Mouse (Mus musculus) MEL-GATA-1-ER (cell line): ENCODE measurements around the gene Trp53bp2.
A peak's percentile ranks its signal among the peaks of the same experiment; 100 is the strongest.

Source experiments
- DNase-seq: peaks from one replicate; pipeline ENCODE4 v3.0.0-alpha.2; 2012; ENCODE audit warnings: low read depth; ENCODE audit errors: extremely low read depth

Trp53bp2 gene

DNA sequence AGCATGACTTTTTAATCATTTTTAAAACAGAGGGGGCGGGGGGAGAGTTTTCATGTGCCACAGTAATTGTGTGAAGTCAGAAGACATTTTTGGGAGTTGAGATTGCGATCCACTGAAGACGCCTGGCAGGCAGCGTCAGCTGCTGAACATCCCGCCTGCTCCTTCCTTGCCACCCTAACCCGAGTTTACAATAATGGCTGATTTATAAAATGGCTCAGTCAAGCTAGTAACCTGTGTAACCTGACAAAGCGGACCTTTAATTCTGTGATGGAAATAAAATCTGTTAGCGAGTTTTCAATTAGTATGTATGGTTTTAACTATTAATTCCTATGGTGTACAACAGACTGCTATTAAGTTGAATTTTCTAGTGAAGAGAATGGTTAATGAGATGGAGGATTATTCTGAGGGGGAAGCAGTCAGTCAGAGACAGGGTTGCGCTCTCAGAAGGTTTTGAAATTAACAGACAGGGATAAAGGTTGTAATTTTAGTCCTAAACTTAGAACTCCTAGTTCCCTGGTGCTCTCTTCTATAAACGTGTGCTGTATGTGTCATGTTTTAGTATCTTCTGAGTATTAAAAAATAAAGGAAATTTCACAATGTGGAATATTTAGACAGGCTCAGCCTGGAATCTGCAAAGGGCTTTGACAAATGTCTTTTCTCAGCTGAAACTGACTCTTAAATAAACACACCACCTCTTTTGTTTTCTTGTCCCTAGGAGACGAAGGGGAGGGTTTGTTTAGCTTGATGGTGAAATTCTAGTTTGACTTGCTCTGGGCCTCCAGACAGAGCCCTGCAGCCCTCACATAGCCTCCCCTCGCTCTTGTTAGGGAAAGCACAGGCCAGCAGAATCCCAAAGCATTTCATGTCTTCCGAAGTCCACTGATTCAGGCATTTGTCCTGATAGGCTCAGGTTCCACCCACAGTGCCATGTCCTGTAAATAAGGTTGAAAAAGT is 51.6 kb downstream of the Trp53bp2 start:
- no peak for DNase-seq

DNA sequence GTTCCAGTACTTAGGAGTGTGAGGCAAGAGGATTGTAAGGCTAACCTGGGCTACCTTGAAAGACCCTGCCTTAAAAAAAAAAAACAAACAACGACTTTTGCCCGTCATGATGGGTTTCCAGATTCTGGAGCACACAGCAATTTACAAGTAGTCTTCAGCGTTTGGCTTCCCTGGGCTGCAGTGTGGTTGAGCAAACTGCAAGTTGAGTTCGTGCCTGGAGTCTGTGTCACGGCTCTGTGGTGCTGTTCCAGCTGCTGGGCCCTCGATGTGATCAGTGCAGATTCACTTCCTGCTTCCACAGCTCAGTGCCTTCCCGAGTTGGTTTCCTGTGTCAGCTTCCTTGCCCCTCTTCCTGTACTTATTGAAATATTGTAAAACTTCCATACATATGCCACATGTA is 52.3 kb downstream of the Trp53bp2 start:
- no peak for DNase-seq

DNA sequence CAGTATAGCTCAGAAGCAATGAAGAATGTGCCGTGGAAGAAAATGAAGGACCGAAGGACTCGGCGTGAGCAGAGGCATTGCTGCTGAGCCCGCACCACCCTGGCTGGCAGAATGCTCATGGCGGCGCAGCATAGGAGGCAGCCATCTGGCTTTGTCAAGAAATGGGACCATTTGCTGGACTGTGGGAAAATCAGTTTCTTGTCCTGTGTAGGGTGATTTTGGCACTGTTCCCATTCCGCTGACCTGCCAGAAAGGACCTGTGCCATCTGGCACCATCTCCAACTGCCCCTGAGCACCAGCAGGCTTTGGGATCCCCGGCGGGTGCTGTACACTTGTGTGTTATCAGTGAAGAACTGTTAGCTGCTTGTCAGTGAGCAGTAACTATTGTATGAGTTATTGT is 52.8 kb downstream of the Trp53bp2 start:
- no peak for DNase-seq

DNA sequence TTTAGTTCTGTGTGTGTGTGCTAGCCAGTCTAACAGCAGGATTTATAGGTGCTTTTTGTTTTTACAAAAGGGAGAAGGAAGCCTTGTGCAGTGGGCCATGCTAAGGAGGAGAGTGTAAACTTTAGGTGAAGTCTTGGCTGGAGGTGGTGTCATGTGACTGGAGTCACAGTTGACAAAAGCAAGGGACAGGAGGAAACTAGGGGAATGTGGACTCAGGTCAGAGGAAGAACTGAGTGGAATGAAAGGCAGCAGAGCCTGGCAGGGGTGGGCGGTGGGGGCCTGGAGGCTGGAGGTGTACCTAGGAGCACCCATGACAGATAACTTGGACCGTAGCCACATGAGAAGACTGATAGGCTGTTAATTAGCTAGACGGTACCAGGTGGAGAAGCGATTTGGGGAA is 56.3 kb downstream of the Trp53bp2 start:
- DNase-seq, result no peak

DNA sequence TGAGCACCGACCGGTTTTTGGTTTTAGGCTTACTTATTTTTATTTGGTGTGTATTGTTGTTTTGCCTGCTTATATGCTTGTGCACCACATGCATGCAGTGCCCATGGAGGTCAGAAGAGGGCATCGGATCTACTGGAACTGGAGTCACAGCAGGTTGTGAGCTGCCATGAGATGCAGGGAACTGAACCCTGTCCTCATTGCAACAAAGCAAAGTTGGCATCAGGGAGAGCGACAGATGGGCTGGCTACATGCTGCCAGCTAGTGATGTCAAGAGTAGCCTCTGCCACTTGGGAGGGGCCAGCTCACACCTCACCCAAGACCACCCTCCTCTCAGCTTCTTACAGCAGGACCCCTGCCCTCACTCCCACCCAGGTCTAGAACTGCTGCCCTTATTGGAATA is 57.0 kb downstream of the Trp53bp2 start:
- DNase-seq, result no peak

DNA sequence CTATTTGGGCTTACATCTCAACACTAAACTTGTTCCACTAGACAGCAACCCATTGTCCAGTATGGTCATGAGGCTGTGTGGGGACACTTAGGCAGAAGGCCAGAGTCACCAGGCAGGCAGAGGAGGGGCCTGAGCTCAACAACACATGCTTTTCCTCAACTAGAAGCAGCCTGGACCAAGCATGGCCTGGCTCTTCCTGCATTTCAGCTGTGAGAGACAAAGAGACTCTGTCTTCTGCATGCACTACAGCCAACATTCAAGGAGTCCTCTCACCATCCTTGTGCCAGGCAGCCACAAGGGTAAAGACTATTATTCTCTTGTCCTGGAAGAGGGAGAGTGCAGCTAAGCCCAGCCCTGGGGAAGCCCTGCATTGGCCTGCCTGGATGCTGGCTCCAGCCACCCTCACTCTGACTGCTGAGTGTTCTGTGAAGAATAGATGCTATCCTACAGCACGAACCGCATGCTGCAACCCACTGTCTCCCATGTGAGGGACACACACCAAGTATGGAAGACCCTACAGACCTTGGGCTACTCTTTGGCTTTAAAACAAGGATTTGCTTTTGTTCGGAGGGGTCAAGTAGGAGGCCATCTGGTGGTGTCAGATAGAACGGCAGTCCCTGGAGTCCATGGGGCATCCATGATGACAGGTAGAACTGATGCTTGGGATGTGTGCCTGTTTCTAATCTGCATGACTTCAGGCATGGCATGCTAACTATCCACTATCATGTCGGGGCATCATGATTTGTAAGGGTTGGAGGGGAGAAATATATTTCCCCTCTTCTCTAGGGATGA is 66.2 kb downstream of the Trp53bp2 start:
- no peak for DNase-seq

DNA sequence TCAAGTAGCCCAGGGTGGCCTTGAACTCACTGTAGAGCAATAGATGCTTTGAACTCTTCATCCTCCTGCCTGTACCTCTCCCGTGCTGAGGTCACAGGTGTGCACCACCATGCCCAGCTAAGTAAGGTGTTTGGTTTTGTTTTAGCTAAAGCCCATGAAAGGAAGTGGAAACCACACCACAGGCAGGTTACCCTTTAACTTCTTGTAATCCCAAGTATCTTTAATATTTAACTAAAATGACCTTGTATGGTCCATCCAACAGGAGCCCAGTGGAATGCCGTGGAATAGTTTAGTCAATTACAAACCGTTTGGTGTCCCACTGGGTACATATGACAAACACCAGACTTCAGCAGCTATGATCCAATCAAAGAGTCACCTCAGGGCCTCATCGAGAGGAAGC is 70.0 kb downstream of the Trp53bp2 start:
- no peak for DNase-seq

DNA sequence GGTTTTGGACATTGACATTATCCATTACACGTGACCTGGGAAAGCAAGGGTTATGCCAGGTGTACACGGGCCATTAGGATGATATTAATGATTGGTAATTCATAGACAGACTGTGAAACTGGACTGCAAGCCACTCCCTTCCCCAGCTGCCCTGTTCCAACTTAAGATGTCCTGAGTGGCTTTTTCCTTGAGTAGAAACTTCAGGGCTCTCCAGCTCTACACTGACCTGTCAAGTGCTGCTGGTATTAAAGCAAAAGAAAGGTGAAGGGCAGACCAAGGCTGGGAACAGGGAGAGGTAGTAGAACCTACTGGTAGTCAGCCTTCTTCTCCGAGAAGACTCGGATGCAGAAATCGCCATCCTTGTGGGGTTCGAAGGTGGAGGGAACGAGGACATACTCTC is 72.2 kb downstream of the Trp53bp2 start:
- no peak for DNase-seq

DNA sequence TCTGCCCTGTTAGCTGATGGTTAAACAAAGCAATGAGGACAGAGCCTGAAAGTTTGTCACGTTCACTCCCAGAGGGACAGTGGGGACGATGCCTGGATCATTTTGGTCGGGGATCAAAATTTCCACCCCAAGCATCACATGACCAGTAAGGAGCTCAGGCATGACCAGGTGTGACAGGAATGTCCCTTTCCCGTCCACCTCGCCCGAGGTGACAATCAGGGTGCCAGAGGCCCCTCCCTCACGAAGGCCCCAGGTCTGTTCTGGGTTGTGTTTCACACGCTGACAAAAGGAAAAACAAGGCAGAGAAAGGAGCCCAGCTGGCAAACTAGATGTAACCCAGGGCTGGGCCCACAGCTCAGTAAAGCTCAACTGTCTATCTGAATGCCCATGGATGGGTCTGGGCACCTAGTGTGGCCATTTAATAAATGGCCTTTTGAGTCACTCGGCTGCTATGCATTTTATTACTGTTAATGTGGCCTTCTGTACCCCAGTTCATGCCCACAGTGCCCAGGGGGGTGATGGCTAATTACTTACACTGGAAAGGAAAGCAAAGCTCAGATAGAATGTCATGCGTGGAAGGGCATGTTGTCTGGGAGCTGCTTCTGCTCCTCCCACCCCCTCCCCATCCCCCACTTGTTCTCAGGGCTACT is 72.8 kb downstream of the Trp53bp2 start:
- DNase-seq, result no peak

DNA sequence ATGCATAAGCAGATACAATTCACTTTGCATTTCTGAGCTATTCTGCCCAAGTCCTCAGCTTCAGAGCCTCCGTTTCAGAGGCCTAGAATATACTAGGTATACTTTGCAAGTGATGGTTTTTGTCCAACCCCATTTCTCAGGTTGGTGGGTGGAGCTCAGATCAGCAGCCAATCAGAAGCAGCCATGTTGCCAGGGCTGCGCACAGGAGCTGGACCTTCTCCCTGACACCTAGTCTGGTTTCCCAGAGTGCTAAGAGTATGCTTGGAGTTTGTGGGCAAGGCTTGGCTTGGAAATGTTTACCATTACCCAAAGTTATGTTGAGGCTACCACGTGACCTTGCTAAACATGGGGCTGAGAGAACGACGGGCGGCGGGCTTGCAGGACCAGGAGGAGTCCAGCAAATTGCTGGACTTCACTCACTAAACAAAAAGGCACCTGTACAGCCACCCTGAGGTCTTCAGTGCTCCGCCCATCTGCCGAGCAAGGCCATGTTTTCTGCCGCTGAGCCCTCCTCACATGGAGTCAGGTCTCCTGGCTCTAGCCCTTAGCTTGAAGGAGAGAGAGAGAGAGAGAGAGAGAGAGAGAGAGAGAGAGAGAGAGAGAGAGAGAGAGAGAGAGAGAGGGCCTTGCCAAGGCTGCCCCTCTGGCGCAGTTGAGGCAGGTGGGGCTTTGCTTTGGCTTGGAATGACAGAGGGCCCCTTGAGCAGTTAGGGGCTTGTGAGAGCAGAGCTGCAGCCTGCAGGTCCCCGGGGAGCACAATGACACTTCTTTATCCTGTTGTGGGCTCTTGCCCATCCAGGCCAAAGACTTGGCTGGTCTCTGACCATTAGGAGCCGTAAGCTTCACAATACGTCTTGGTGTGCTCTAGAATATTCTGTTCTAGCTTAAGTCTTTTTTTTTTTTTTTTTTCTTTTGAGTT is 74.3 kb downstream of the Trp53bp2 start:
- no peak for DNase-seq

DNA sequence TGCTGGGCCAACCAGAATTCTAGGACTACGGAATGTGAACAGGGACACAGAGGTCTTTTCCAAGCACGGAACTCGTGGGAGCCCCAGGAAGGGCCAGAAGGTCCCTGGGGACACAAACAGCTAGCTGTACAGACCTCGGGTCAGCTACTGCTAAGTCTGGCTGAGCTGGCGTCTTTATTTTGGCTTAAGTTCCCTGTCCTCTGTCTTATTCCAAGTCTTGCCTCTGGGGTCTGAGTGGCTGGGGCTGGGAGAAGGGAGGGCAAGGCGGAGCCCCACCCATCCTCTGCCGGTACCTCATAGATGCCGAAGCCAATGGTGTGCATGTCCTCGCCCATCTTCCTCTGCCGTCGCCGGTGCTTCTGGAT is 74.9 kb downstream of the Trp53bp2 start:
- DNase-seq, result no peak

DNA sequence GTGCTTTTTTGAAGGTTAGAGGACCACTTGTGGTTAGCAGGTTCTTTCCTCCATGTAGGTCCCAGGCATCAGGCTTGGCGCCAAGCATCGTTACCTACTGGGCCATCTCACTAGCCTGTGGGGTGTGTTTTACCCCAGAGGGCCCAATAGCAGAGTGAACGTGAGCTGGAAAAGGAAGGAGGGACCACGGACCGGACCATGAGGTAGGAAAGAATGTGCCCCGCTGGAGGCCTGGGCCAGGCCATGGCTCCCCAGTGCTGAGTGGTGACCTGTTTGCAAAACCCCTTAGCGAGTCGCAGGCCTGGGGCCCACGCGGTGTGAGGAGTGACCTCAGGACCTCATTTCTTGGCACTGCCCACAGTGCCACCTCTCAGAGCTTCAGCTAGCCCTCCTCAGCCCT is 79.5 kb downstream of the Trp53bp2 start:
- no peak for DNase-seq

DNA sequence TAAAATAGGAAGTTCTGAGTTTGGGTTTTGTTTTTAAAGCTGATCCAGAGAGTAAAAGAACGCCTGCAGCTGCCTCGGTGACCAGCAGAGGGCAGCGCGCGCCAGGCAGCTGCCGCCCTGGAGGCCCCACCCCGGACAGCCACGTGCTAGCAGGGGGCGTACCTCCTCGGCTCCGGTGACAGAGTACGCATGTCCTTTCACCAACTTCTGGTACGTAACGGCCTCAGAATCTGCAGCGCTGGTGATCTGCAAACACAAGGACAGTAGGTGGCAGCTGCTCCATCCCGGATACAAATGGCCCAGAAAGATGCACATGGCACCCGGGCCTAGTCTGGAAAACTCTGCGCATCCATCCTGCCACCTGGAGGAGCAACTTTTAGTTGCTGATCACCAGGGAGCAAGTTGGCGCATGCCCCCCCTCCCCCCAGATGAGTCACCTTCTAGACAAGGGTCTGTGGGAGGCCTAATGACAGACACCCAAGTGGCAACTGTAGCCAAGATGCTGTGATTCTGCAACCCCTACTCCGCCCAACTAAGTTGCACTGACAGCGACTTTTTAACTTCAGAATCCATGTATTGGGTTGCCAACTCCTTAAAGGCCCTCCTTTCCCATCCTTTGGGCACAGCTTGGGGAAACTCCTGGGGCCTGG is 81.0 kb downstream of the Trp53bp2 start:
- DNase-seq, result peak; percentile 81

DNA sequence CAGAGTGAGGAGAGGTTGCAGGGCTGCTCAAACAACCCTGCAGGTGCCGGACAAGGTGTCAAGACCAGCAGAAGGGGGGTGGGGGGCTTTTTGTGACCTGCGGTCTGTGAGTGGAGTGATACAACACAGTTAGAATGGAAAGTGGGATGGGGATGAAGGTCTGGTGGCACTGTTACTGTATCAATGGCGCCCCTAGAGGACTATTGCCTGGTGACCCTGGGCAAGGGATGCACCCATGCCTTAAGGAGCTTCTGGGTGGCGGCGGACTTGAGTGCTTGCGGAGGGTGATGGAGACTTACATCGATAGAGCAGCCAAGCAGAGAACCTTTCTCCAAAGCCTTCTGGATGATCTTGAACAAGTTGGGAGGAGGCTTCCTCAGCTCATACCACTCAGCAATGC is 81.6 kb downstream of the Trp53bp2 start:
- no peak for DNase-seq

DNA sequence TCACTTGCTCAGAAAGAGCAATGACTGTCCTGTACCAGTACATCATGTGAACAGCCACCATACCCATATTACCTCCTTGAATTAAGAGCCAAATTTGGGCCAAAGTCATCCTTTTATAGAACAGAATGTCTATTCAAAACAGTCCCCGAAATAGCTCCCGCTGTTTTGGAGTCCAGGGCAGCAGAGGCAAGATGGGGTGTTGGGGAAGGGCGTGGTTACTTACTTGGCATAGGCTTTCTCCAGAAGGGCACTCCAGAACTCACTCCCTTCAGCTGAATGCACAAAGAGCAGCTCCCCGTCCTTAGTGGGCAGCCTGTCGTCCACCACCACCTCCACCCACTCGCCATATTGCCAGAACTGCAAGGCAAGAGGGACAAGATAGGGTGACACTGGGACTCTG is 82.9 kb downstream of the Trp53bp2 start:
- no peak for DNase-seq

DNA sequence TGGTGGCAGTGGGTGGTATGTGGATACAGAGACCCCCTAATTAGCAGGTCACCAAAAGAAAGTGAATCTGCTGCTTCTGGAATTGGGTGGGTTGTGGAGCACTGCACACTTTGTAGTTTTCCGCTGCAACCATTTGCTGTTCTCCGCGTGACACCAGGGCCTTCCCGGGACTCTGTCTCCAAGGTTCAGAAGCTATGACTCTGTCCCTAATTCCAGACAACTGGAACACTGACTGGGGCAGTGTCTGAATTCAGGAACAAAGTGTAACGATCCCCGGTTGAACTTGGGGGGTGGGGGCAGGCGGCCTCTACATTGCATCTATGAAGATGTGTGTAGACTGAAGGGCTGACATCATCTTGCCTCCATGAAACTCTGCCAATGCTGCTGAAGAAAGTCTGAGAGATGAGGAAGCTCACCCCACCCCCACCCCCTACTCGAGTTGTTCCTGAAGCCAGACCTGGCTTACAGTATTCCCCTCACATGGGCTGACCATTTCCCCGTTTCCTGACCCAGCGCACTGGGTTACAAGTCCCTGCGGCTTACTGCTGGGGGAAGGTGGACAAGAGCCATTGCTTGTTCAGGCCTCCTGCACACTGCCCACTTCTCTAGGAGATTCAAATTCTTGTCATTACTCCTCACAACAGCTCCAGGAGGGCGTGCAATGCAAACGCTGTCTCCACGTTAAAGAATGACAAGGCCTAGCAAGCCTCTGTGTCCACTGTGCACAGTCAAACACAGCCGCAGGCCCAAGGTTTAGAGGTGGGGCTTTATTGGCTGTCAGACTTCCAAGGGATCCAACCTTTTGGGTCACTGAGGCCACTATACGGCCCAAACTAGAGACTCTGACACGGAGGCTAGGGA is 85.5 kb downstream of the Trp53bp2 start:
- DNase-seq, result no peak

DNA sequence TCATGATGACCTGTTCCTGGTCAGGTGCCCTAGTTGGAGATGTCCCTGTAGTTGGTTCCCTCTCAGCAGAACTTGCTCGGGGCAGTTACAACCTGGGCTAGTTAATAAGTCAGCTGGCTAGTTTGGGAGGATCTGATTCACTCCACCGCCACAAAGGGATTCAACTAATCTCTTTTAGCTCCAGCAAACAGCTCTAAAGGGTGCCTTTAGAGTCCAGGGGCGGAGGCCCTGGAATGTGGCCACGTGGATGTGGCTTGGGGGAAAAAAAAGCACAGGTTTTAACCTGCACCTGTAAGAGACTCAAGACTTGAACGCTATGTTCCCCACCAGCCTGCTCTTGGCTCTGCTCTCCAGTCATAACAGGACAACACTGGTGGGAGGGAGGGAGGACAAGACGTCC is 87.7 kb downstream of the Trp53bp2 start:
- no peak for DNase-seq

DNA sequence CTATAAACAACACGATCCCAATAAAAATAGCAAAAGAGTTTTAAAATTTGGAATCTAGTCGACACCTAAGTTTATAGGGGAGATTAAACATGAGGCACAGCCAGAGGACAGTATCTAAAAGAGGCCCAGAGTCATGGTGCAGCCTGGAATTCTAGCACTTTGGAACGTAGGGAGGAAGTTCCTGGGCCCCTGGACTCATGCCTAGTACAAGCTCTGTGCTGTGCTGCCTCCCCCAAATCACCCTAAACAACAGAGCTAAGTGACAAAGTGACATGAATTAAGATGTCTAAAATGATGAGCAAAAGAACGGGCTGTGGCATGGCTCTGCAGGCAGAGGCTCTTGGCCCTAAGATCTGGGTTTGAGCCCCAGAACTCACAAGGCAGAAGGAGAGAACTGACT is 88.8 kb downstream of the Trp53bp2 start:
- no peak for DNase-seq

DNA sequence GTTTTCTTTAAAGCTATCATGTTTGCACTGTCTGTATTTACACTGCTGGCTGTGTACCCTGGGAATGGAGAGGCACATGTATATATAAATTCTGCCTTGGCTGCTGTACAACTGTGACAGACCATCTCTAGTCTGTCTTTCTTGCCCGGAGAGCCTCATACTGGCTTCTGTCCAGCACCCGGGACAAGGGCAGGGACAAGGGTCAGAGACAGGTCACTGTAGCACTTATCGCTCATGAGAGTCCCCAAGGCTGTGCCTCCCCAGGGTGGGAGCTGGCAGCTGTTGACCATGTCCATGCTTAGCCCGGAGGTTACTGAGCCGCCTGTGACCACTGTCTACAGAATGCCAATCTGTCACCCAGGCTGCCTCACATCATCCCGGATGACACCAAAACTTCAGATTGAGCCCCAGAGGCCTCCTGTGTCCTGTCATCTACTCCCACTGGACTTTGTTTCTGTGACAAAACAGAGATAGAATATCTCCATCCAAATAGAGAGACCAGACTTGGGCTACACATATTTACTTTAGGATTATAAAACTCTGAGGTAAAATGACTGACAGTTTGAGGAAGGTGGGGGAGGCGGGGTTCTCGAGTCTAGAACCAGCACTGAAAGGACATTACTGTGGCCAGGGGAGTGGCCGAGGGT is 90.6 kb downstream of the Trp53bp2 start:
- no peak for DNase-seq
